Mouse (Mus musculus): ENCODE data around the gene Vmn1r40. TPM values are rescaled to one million over a fixed set of nuclear protein-coding genes. Genes with fewer than 3 reads are reported as not detected.
A peak's percentile ranks its signal among the peaks of the same experiment; 100 is the strongest.

Vmn1r40 gene
- not detected in 2 replicates for polyA plus RNA-seq (2014; fragmentation: Nextera tagmentation; extraction: Ambion mirVana)

- DNase-seq (ENCODE audit: low spot score) = no peak
- H3K9ac ChIP-seq (ENCODE audit: low read length) = no peak within 1 kb of the TSS
- H3K27me3 ChIP-seq (ENCODE audit: control insufficient read depth, insufficient read depth, low read length) = no peaks in the 10 kb centered on the region
- H3K9me3 ChIP-seq (ENCODE audit: control insufficient read depth, low read length) = no peaks in the 10 kb centered on the region
- no peak for ATAC-seq (ENCODE audit: insufficient read depth, low FRiP score, low TSS enrichment)
- H3K27ac ChIP-seq (ENCODE audit: low read depth, low read length) = no peak within 1 kb of the TSS
- no peaks in the 10 kb centered on the region for H3K36me3 ChIP-seq (ENCODE audit: control insufficient read depth, insufficient read depth, low read length)
- no peak within 1 kb of the TSS for H3K4me2 ChIP-seq (ENCODE audit: low read depth)
- no peaks in the 10 kb centered on the region for H3K4me1 ChIP-seq (ENCODE audit: control insufficient read depth, insufficient read depth, low read length)
- H3K4me3 ChIP-seq (ENCODE audit: low read depth, low read length) = no peak within 1 kb of the TSS
- 81% methylated on average over 4 of the region's 4 CpGs for WGBS
Observed at GRCm38 (mm10) chr6:89707240-89707639, at the start of gene Vmn1r40. Vmn1r40 (plus strand) TSS chr6:89707540.

- 85% methylated on average over 3 of the region's 3 CpGs for WGBS
- no peak for ATAC-seq (ENCODE audit: insufficient read depth, low FRiP score, low TSS enrichment)
- Histone ChIP-seq H3K4me1 (ENCODE audit: control insufficient read depth, insufficient read depth, low read length) (no peaks in the 10 kb centered on the region), H3K27ac (ENCODE audit: low read depth, low read length) (no peak overlapping the region), H3K4me2 (ENCODE audit: low read depth) (no peak overlapping the region), H3K9me3 (ENCODE audit: control insufficient read depth, low read length) (no peaks in the 10 kb centered on the region), H3K4me3 (ENCODE audit: low read depth, low read length) (no peak overlapping the region), H3K27me3 (ENCODE audit: control insufficient read depth, insufficient read depth, low read length) (no peaks in the 10 kb centered on the region), H3K36me3 (ENCODE audit: control insufficient read depth, insufficient read depth, low read length) (no peaks in the 10 kb centered on the region), H3K9ac (ENCODE audit: low read length) (no peak overlapping the region)
- DNase-seq (ENCODE audit: low spot score) = no peak
Observed at GRCm38 (mm10) chr6:89658342-89658741, 49.0 kb upstream of the Vmn1r40 start.

GRCm38 (mm10) chr6:89658931-89659330 lies 48.4 kb upstream of the Vmn1r40 start:
- no peaks in the 10 kb centered on the region for H3K9me3 ChIP-seq (ENCODE audit: control insufficient read depth, low read length)
- H3K9ac ChIP-seq (ENCODE audit: low read length) = no peak overlapping the region
- H3K4me3 ChIP-seq (ENCODE audit: low read depth, low read length) = no peak overlapping the region
- no peaks in the 10 kb centered on the region for H3K27me3 ChIP-seq (ENCODE audit: control insufficient read depth, insufficient read depth, low read length)
- no peaks in the 10 kb centered on the region for H3K36me3 ChIP-seq (ENCODE audit: control insufficient read depth, insufficient read depth, low read length)
- H3K27ac ChIP-seq (ENCODE audit: low read depth, low read length) = no peak overlapping the region
- ATAC-seq (ENCODE audit: insufficient read depth, low FRiP score, low TSS enrichment) = no peak
- no peak overlapping the region for H3K4me2 ChIP-seq (ENCODE audit: low read depth)
- no peaks in the 10 kb centered on the region for H3K4me1 ChIP-seq (ENCODE audit: control insufficient read depth, insufficient read depth, low read length)
- no peak for DNase-seq (ENCODE audit: low spot score)
- WGBS = 90% methylated on average over 6 of the region's 6 CpGs

- H3K4me3 ChIP-seq (ENCODE audit: low read depth, low read length) = no peak overlapping the region
- ATAC-seq (ENCODE audit: insufficient read depth, low FRiP score, low TSS enrichment) = no peak
Observed at GRCm38 (mm10) chr6:89659692-89660423, 47.5 kb upstream of the Vmn1r40 start.

GRCm38 (mm10) chr6:89660490-89660889 lies 46.9 kb upstream of the Vmn1r40 start:
- no peak for ATAC-seq (ENCODE audit: insufficient read depth, low FRiP score, low TSS enrichment)
- 74% methylated on average over 1 of the region's 1 CpGs for WGBS

More at GRCm38 (mm10) chr6:89659692-89660423, 47.5 kb upstream of the Vmn1r40 start:
- peak; percentile 34 for DNase-seq (ENCODE audit: low spot score)
- Histone ChIP-seq H3K4me2 (ENCODE audit: low read depth) (no peak overlapping the region), H3K27ac (ENCODE audit: low read depth, low read length) (no peak overlapping the region), H3K9me3 (ENCODE audit: control insufficient read depth, low read length) (no peaks in the 10 kb centered on the region), H3K9ac (ENCODE audit: low read length) (no peak overlapping the region), H3K36me3 (ENCODE audit: control insufficient read depth, insufficient read depth, low read length) (no peaks in the 10 kb centered on the region), H3K27me3 (ENCODE audit: control insufficient read depth, insufficient read depth, low read length) (no peaks in the 10 kb centered on the region), H3K4me1 (ENCODE audit: control insufficient read depth, insufficient read depth, low read length) (no peaks in the 10 kb centered on the region)
- WGBS = 43% methylated on average over 7 of the region's 7 CpGs

GRCm38 (mm10) chr6:89662521-89662920 lies 44.8 kb upstream of the Vmn1r40 start:
- H3K9ac ChIP-seq (ENCODE audit: low read length) = no peak overlapping the region
- DNase-seq (ENCODE audit: low spot score) = no peak
- H3K9me3 ChIP-seq (ENCODE audit: control insufficient read depth, low read length) = no peaks in the 10 kb centered on the region
- 93% methylated on average over 3 of the region's 3 CpGs for WGBS
- H3K27me3 ChIP-seq (ENCODE audit: control insufficient read depth, insufficient read depth, low read length) = no peaks in the 10 kb centered on the region
- H3K36me3 ChIP-seq (ENCODE audit: control insufficient read depth, insufficient read depth, low read length) = no peaks in the 10 kb centered on the region
- no peak overlapping the region for H3K4me3 ChIP-seq (ENCODE audit: low read depth, low read length)
- H3K4me2 ChIP-seq (ENCODE audit: low read depth) = no peak overlapping the region
- H3K4me1 ChIP-seq (ENCODE audit: control insufficient read depth, insufficient read depth, low read length) = no peaks in the 10 kb centered on the region
- ATAC-seq (ENCODE audit: insufficient read depth, low FRiP score, low TSS enrichment) = no peak
- no peak overlapping the region for H3K27ac ChIP-seq (ENCODE audit: low read depth, low read length)

More at GRCm38 (mm10) chr6:89660490-89660889, 46.9 kb upstream of the Vmn1r40 start:
- no peak for DNase-seq (ENCODE audit: low spot score)
- no peaks in the 10 kb centered on the region for H3K27me3 ChIP-seq (ENCODE audit: control insufficient read depth, insufficient read depth, low read length)
- H3K4me3 ChIP-seq (ENCODE audit: low read depth, low read length) = no peak overlapping the region
- no peaks in the 10 kb centered on the region for H3K4me1 ChIP-seq (ENCODE audit: control insufficient read depth, insufficient read depth, low read length)
- no peak overlapping the region for H3K27ac ChIP-seq (ENCODE audit: low read depth, low read length)
- H3K4me2 ChIP-seq (ENCODE audit: low read depth) = no peak overlapping the region
- H3K36me3 ChIP-seq (ENCODE audit: control insufficient read depth, insufficient read depth, low read length) = no peaks in the 10 kb centered on the region
- no peak overlapping the region for H3K9ac ChIP-seq (ENCODE audit: low read length)
- H3K9me3 ChIP-seq (ENCODE audit: control insufficient read depth, low read length) = no peaks in the 10 kb centered on the region

GRCm38 (mm10) chr6:89665155-89665554 lies 42.2 kb upstream of the Vmn1r40 start:
- Histone ChIP-seq H3K9ac (ENCODE audit: low read length) (no peak overlapping the region), H3K4me1 (ENCODE audit: control insufficient read depth, insufficient read depth, low read length) (no peaks in the 10 kb centered on the region), H3K36me3 (ENCODE audit: control insufficient read depth, insufficient read depth, low read length) (no peaks in the 10 kb centered on the region), H3K27ac (ENCODE audit: low read depth, low read length) (no peak overlapping the region), H3K4me2 (ENCODE audit: low read depth) (no peak overlapping the region), H3K9me3 (ENCODE audit: control insufficient read depth, low read length) (no peaks in the 10 kb centered on the region), H3K4me3 (ENCODE audit: low read depth, low read length) (no peak overlapping the region), H3K27me3 (ENCODE audit: control insufficient read depth, insufficient read depth, low read length) (no peaks in the 10 kb centered on the region)
- ATAC-seq (ENCODE audit: insufficient read depth, low FRiP score, low TSS enrichment) (no peak), DNase-seq (ENCODE audit: low spot score) (no peak)
- 65% methylated on average over 8 of the region's 8 CpGs for WGBS

GRCm38 (mm10) chr6:89665667-89666066 lies 41.7 kb upstream of the Vmn1r40 start:
- no peak for ATAC-seq (ENCODE audit: insufficient read depth, low FRiP score, low TSS enrichment)
- H3K36me3 ChIP-seq (ENCODE audit: control insufficient read depth, insufficient read depth, low read length) = no peaks in the 10 kb centered on the region
- H3K27me3 ChIP-seq (ENCODE audit: control insufficient read depth, insufficient read depth, low read length) = no peaks in the 10 kb centered on the region
- H3K4me1 ChIP-seq (ENCODE audit: control insufficient read depth, insufficient read depth, low read length) = no peaks in the 10 kb centered on the region
- no peak for DNase-seq (ENCODE audit: low spot score)
- no peak overlapping the region for H3K4me3 ChIP-seq (ENCODE audit: low read depth, low read length)
- no peak overlapping the region for H3K4me2 ChIP-seq (ENCODE audit: low read depth)
- no peak overlapping the region for H3K9ac ChIP-seq (ENCODE audit: low read length)
- 87% methylated on average over 7 of the region's 7 CpGs for WGBS
- H3K9me3 ChIP-seq (ENCODE audit: control insufficient read depth, low read length) = no peaks in the 10 kb centered on the region
- no peak overlapping the region for H3K27ac ChIP-seq (ENCODE audit: low read depth, low read length)

- Histone ChIP-seq H3K4me3 (ENCODE audit: low read depth, low read length) (no peak overlapping the region), H3K9me3 (ENCODE audit: control insufficient read depth, low read length) (no peaks in the 10 kb centered on the region), H3K36me3 (ENCODE audit: control insufficient read depth, insufficient read depth, low read length) (no peaks in the 10 kb centered on the region), H3K9ac (ENCODE audit: low read length) (no peak overlapping the region), H3K4me1 (ENCODE audit: control insufficient read depth, insufficient read depth, low read length) (no peaks in the 10 kb centered on the region), H3K4me2 (ENCODE audit: low read depth) (no peak overlapping the region), H3K27ac (ENCODE audit: low read depth, low read length) (no peak overlapping the region), H3K27me3 (ENCODE audit: control insufficient read depth, insufficient read depth, low read length) (no peaks in the 10 kb centered on the region)
- WGBS = 78% methylated on average over 3 of the region's 3 CpGs
- ATAC-seq (ENCODE audit: insufficient read depth, low FRiP score, low TSS enrichment) = no peak
- no peak for DNase-seq (ENCODE audit: low spot score)
Observed at GRCm38 (mm10) chr6:89666976-89667375, 40.4 kb upstream of the Vmn1r40 start.
